Mouse (Mus musculus) spleen, adult 2 months (tissue): ENCODE measurements at regions not wholly inside any gene's neighbourhood (a gene's known extent, or its start where the extent isn't known, plus 50 kb on each side); places are given as distances from the start of the nearest gene placed in this dataset.

Experiments
- DNase-seq, 2 experiments: peaks; one replicate each; pipeline versions ENCODE4 v3.0.0 to v3.0.0-alpha.2; 2012 to 2021; ENCODE audit warnings: low spot score in 2 of 2, low read depth in 1 of 2
- H3K27ac ChIP-seq: fragments of 200-500 bp; 2 replicates; pipeline ENCODE4 v1.5.1; 2012; ENCODE audit warnings: low read length, inconsistent platforms; ENCODE audit not compliant: insufficient read depth
- H3K27me3 ChIP-seq: fragments of 200-500 bp; 2 replicates; pipeline ENCODE4 v1.6.1; 2012; ENCODE audit warnings: mild to moderate bottlenecking, moderate library complexity, low read length, inconsistent platforms; ENCODE audit not compliant: control insufficient read depth, insufficient read depth
- H3K36me3 ChIP-seq: fragments of 200-500 bp; 2 replicates; pipeline ENCODE4 v1.6.1; 2012; ENCODE audit warnings: mild to moderate bottlenecking, low read length, inconsistent platforms; ENCODE audit not compliant: control insufficient read depth, insufficient read depth
- H3K4me1 ChIP-seq: fragments of 200-500 bp; 2 replicates; pipeline ENCODE4 v1.6.1; 2011; ENCODE audit warnings: inconsistent platforms; ENCODE audit not compliant: control insufficient read depth, insufficient read depth, insufficient read length
- H3K4me3 ChIP-seq: fragments of 200-500 bp; 2 replicates; pipeline ENCODE4 v1.5.1; 2011; ENCODE audit warnings: mild to moderate bottlenecking, inconsistent platforms; ENCODE audit not compliant: insufficient read depth, insufficient read length; ENCODE audit errors: extremely low read depth
- CTCF ChIP-seq: fragments of 200-500 bp; IDR thresholded peaks from 2 replicates; pipeline ENCODE4 v1.5.1; 2011; ENCODE audit warnings: mild to moderate bottlenecking, inconsistent platforms; ENCODE audit not compliant: insufficient read depth, insufficient read length, insufficient replicate concordance; ENCODE audit errors: extremely low read depth
- POLR2A ChIP-seq: fragments of 200-500 bp; IDR thresholded peaks from 2 replicates; pipeline ENCODE4 v1.6.1; 2011; ENCODE audit warnings: low read depth, low read length, inconsistent platforms
- WGBS: fragments of 180-500 bp; shearing (Covaris S2); methylation state at CpG from one replicate; pipeline ENCODE4 v1.1.7; 2018; 5-methylcytosine and 5-hydroxymethylcytosine counted together

- H3K4me3 ChIP-seq, result no peak overlapping the region
- H3K36me3 ChIP-seq, result no peaks in the 10 kb centered on the region
- no peaks in the 10 kb centered on the region for H3K4me1 ChIP-seq
- no peak overlapping the region for H3K27ac ChIP-seq
- DNase-seq, result no peak
- no peaks in the 10 kb centered on the region for H3K27me3 ChIP-seq
- 70% methylated on average over 7 of the region's 7 CpGs for WGBS
- no peak for TF ChIP-seq POLR2A
- no peak for TF ChIP-seq CTCF
These were observed 79.2 kb upstream of the Cdh5 start for GRCm38 (mm10) chr8:104022231-104022630.

- H3K27me3 ChIP-seq, result no peaks in the 10 kb centered on the region
- no peaks in the 10 kb centered on the region for H3K36me3 ChIP-seq
- H3K27ac ChIP-seq, result no peak overlapping the region
- no peak overlapping the region for H3K4me3 ChIP-seq
- TF ChIP-seq POLR2A (no peak), CTCF (no peak)
- WGBS, result 62% methylated on average over 9 of the region's 9 CpGs
- no peaks in the 10 kb centered on the region for H3K4me1 ChIP-seq
- DNase-seq, result no peak
These were observed 78.5 kb upstream of the Cdh5 start for GRCm38 (mm10) chr8:104022691-104023509.

GRCm38 (mm10) chr8:104027161-104027821, 74.1 kb upstream of the Cdh5 start:
- no peak overlapping the region for H3K27ac ChIP-seq
- TF ChIP-seq CTCF (no peak), POLR2A (no peak)
- 68% methylated on average over 11 of the region's 11 CpGs for WGBS
- H3K36me3 ChIP-seq, result no peaks in the 10 kb centered on the region
- no peak for DNase-seq
- no peaks in the 10 kb centered on the region for H3K4me1 ChIP-seq
- no peaks in the 10 kb centered on the region for H3K27me3 ChIP-seq
- no peak overlapping the region for H3K4me3 ChIP-seq

- WGBS, result 7% methylated on average over 22 of the region's 22 CpGs
- no peaks in the 10 kb centered on the region for H3K4me1 ChIP-seq
- no peak for TF ChIP-seq POLR2A
- peak; percentile 89 for TF ChIP-seq CTCF
- no peaks in the 10 kb centered on the region for H3K27me3 ChIP-seq
- no peaks in the 10 kb centered on the region for H3K36me3 ChIP-seq
- peak in 1 of 2 experiments; percentile 40 for DNase-seq
- no peak overlapping the region for H3K4me3 ChIP-seq
- no peak overlapping the region for H3K27ac ChIP-seq
These were observed 72.8 kb upstream of the Cdh5 start for GRCm38 (mm10) chr8:104028626-104029025.

GRCm38 (mm10) chr8:104032179-104032578, 69.2 kb upstream of the Cdh5 start:
- Histone ChIP-seq H3K4me1 (no peaks in the 10 kb centered on the region), H3K27me3 (no peaks in the 10 kb centered on the region), H3K4me3 (no peak overlapping the region), H3K27ac (no peak overlapping the region), H3K36me3 (no peaks in the 10 kb centered on the region)
- TF ChIP-seq POLR2A, result no peak
- no peak for TF ChIP-seq CTCF
- DNase-seq, result no peak
- 86% methylated on average over 2 of the region's 2 CpGs for WGBS

GRCm38 (mm10) chr8:104033148-104033547, 68.3 kb upstream of the Cdh5 start:
- TF ChIP-seq CTCF, result no peak
- no peak for TF ChIP-seq POLR2A
- Histone ChIP-seq H3K4me3 (no peak overlapping the region), H3K36me3 (no peaks in the 10 kb centered on the region), H3K27me3 (no peaks in the 10 kb centered on the region), H3K27ac (no peak overlapping the region), H3K4me1 (no peaks in the 10 kb centered on the region)
- no peak for DNase-seq
- WGBS, result 62% methylated on average over 2 of the region's 2 CpGs

GRCm38 (mm10) chr8:104034286-104034685, 67.1 kb upstream of the Cdh5 start:
- Histone ChIP-seq H3K4me3 (no peak overlapping the region), H3K4me1 (no peaks in the 10 kb centered on the region; the same call in 1 of the 2 replicates), H3K27ac (no peak overlapping the region), H3K36me3 (no peaks in the 10 kb centered on the region), H3K27me3 (no peaks in the 10 kb centered on the region)
- DNase-seq, result no peak
- TF ChIP-seq POLR2A (no peak), CTCF (no peak)
- WGBS, result 77% methylated on average over 3 of the region's 3 CpGs
